Comparison of ENCODE assay signal across 24 mouse cellular contexts in the genomic region with DNA sequence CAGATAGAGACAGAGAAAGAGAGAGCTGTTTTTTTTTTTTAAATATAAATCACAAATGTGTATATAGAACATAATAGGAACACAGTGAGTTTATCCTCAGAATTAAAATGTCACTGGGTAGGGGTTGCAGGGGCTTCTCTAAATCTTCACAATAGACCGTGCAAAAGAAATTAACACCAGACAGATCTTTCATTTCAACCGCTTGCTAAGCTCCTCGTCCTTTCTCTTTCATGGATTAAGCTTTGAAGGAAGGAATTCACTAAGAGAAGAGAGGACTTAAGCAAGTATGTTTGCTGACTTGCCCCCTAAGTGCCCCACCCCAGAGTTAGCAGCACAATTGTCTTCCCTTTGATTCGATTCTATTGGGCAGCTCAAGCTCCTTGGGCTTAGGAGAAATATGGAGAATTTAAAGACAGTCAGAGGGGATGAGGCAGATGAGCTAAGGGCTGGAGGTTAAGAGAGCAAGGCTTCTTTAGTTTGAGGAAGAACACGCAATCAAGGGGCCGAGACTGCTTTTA.
DNase-seq lines count a peak whose midpoint lies in the region; ATAC-seq and TF ChIP-seq lines count a peak whose summit lies in the region.
"Had no signal": no experiment of that assay in that cellular context is flagged by ENCODE, and none has a peak within 500 bp of the region (broad histone marks: within the 10 kb centered on the region; RNA-seq: fewer than 3 reads in every experiment).

No protein-coding gene starts in this region.

- no peak for ATAC-seq in midbrain, embryonic 16.5 days
- ATAC-seq: activated CD4-positive, CD25-positive, alpha-beta regulatory T cell, adult 4 months; CD4-positive, CD25-positive, alpha-beta regulatory T cell, adult 4 months; forebrain, embryonic 13.5 days; forebrain, embryonic 16.5 days; hindbrain, embryonic 16.5 days had no signal

- TF ChIP-seq CTCF in brain, embryonic 14.5 days (IDR thresholded peaks at IDR 0.05; ENCODE audit: borderline replicate concordance, extremely low read depth, insufficient read depth, insufficient read length) = no peak

- no peak overlapping the region for H3K9ac ChIP-seq in midbrain, embryonic 16.5 days (ENCODE audit: low read depth, low read length)
- H3K9ac ChIP-seq: forebrain, embryonic 13.5 days; heart, embryonic 13.5 days; hindbrain, embryonic 13.5 days had no signal

- H3K9me3 ChIP-seq in midbrain, embryonic 10.5 days (replicated peaks) = no peaks in the 10 kb centered on the region
- H3K9me3 ChIP-seq in midbrain, embryonic 16.5 days (replicated peaks; ENCODE audit: control insufficient read depth, low read length, poor library complexity, severe bottlenecking) = no peaks in the 10 kb centered on the region
- H3K9me3 ChIP-seq: forebrain, embryonic 10.5 days; forebrain, embryonic 13.5 days; heart, embryonic 13.5 days; hindbrain, embryonic 10.5 days; hindbrain, embryonic 13.5 days had no signal

- 10% methylated on average over 6 of the region's 6 CpGs for WGBS in midbrain, embryonic 10.5 days
- WGBS in midbrain, embryonic 16.5 days = 24% methylated on average over 6 of the region's 6 CpGs

- no peak overlapping the region for H3K4me2 ChIP-seq in midbrain, embryonic 16.5 days (ENCODE audit: low read length)
- H3K4me2 ChIP-seq: forebrain, embryonic 13.5 days; heart, embryonic 13.5 days; hindbrain, embryonic 13.5 days had no signal

- H3K36me3 ChIP-seq in midbrain, embryonic 10.5 days = no peaks in the 10 kb centered on the region
- H3K36me3 ChIP-seq in midbrain, embryonic 16.5 days (ENCODE audit: control insufficient read depth, insufficient read depth, low read length) = no peaks in the 10 kb centered on the region
- H3K36me3 ChIP-seq: forebrain, embryonic 10.5 days; heart, embryonic 13.5 days; hindbrain, embryonic 10.5 days; hindbrain, embryonic 13.5 days had no signal

- peaks cover 72% of the 10 kb centered on the region for H3K27me3 ChIP-seq in midbrain, embryonic 10.5 days (ENCODE audit: low read depth, poor library complexity, severe bottlenecking)
- H3K27me3 ChIP-seq in midbrain, embryonic 16.5 days (ENCODE audit: control insufficient read depth, insufficient read depth, low read depth, low read length) = no peaks in the 10 kb centered on the region; the same call in 1 of the 2 replicates
- H3K27me3 ChIP-seq: forebrain, embryonic 13.5 days; heart, embryonic 13.5 days; hindbrain, embryonic 13.5 days had no signal

- peak; percentile 56 for DNase-seq in midbrain, embryonic 10.5 days (ENCODE audit: low spot score)
- peak; percentile 17 for DNase-seq in R1 (ENCODE audit: low read depth, low spot score)
- peak; percentile 38 for DNase-seq in brain, embryonic 14.5 days (ENCODE audit: low read depth)
- DNase-seq in right cerebral cortex, postnatal 36 days (ENCODE audit: low spot score in 2 of 2) = no peak
- no peak for DNase-seq in frontal cortex, adult 2 months (ENCODE audit: extremely low spot score in 1 of 2, low spot score in 1 of 2)
- DNase-seq: adrenal gland, adult 8-10 months; adrenal gland, postnatal 25 days; cerebellum, adult 18-20 months; cerebellum, adult 9-10 months; cerebellum, postnatal 14 days; gastrocnemius, adult 2 months; gastrocnemius, postnatal 14 days; heart, adult 18-20 months; heart, postnatal 36 days had no signal

- peak overlapping the region; percentile 18; the same call in 1 of the 2 replicates for H3K4me3 ChIP-seq in midbrain, embryonic 10.5 days
- no peak overlapping the region for H3K4me3 ChIP-seq in midbrain, embryonic 16.5 days (ENCODE audit: low read depth, low read length)
- H3K4me3 ChIP-seq: forebrain, embryonic 10.5 days; forebrain, embryonic 13.5 days; gastrocnemius, adult 2 months; heart, embryonic 13.5 days; hindbrain, embryonic 10.5 days; hindbrain, embryonic 13.5 days had no signal

- H3K27ac ChIP-seq in midbrain, embryonic 10.5 days (replicated peaks) = peak overlapping the region; percentile 79
- no peak overlapping the region for H3K27ac ChIP-seq in midbrain, embryonic 16.5 days (ENCODE audit: low read length)
- H3K27ac ChIP-seq: forebrain, embryonic 13.5 days; gastrocnemius, adult 2 months; heart, embryonic 13.5 days had no signal

- no peak for TF ChIP-seq POLR2A in brain, embryonic 14.5 days (IDR thresholded peaks at IDR 0.05; ENCODE audit: borderline replicate concordance, extremely low read depth, insufficient read depth, insufficient read length, poor library complexity, severe bottlenecking)

- H3K4me1 ChIP-seq in midbrain, embryonic 10.5 days = peaks cover 80% of the 10 kb centered on the region
- peaks cover 6% of the 10 kb centered on the region for H3K4me1 ChIP-seq in midbrain, embryonic 16.5 days (ENCODE audit: control insufficient read depth, insufficient read depth, low read length)

Comparison
In these comparisons a context has a peak if more than half of its experiments do, and no peak if none do; other contexts are left out.
1. DNase-seq: peak in midbrain, embryonic 10.5 days (single experiment), R1 (single experiment) and brain, embryonic 14.5 days (single experiment); none in right cerebral cortex, postnatal 36 days (0 of 2) and frontal cortex, adult 2 months (0 of 2).